Mouse (Mus musculus): ENCODE measurements around the gene Ripor1.

- TF ChIP-seq CTCF (IDR thresholded peaks at IDR 0.05; ENCODE audit: low read depth, low read length) (no peak), POLR2AphosphoS5 (IDR thresholded peaks at IDR 0.05; ENCODE audit: insufficient replicate concordance, low read depth, low read length) (no peak), GATA1 (IDR thresholded peaks at IDR 0.05; ENCODE audit: borderline replicate concordance, low read length) (no peak), TAL1 (conservative IDR thresholded peaks at IDR 0.05; ENCODE audit: low read depth, low read length) (no peak), GATA2 (IDR thresholded peaks at IDR 0.05; ENCODE audit: borderline replicate concordance, low read depth, low read length) (no peak)
Measured at GRCm38 (mm10) chr8:105636963-105637510, 32.0 kb downstream of the Ripor1 start, which contains the start of gene Agrp.

Measured in G1E (cell line).